Mouse (Mus musculus): Measurements from ENCODE around the gene Uvrag. TPM values are rescaled to one million over a fixed set of nuclear protein-coding genes. Genes with fewer than 3 reads are reported as not detected.
A peak's percentile ranks its signal among the peaks of the same experiment; 100 is the strongest.

The Uvrag gene
- total and polyA plus RNA-seq, 3 experiments = 15.0 to 19.5 TPM; not detected in 1

DNA sequence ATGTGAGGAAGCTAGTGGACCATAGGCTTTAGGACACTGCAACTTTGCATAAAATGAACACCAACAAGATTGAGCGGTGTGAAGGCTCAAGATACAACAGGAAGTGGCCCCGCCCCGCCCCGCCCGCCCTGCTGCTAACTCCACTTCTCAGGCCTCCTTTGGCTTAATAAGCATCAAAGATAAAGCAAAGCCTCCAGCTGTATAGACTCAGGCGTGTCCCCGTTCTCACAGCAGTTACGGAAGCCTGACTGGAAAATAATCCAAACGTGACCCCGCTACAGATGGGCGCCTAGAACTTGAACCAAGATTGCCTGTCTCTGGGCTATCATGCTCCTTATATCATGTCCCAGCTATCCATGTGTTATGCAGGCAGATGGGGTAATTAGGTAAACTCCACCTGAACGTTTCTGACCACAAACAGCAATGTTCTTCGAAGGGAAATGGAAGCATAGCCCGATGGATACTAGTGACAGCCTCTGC, 153.9 kb downstream of the Uvrag start:
- peak overlapping the region; percentile 61 for H3K9ac ChIP-seq (ENCODE audit: control insufficient read depth, low read depth, low read length, poor library complexity, severe bottlenecking)
- H3K4me1 ChIP-seq (ENCODE audit: control insufficient read depth in 1 of 2, insufficient read depth in 2 of 2, low read length in 2 of 2) = peaks cover 30 to 48% of the 10 kb centered on the region in 2 experiments
- no peaks in the 10 kb centered on the region for H3K79me2 ChIP-seq (ENCODE audit: control insufficient read depth, insufficient read depth, low read length, poor library complexity)
- peak; percentile 87 for DNase-seq (ENCODE audit: low read depth, low spot score)
- no peaks in the 10 kb centered on the region for H3K9me3 ChIP-seq (replicated peaks; ENCODE audit: insufficient read depth, low read length)
- peaks cover 0 to 48% of the 10 kb centered on the region in 2 experiments; a peak in 3 of 4 replicates for H3K36me3 ChIP-seq (ENCODE audit: control insufficient read depth in 1 of 2, insufficient read depth in 2 of 2, low read length in 2 of 2)
- H3K27ac ChIP-seq (ENCODE audit: control insufficient read depth, low read depth, low read length) = peak overlapping the region; percentile 100
- H3K27me3 ChIP-seq (ENCODE audit: control insufficient read depth in 1 of 2, insufficient read depth in 2 of 2, low read length in 2 of 2) = no peaks in the 10 kb centered on the region
- peak overlapping the region; percentile 34 to 42 for H3K4me3 ChIP-seq (ENCODE audit: control insufficient read depth in 1 of 2, insufficient read depth in 1 of 2, low read depth in 2 of 2, low read length in 2 of 2)
- peak; percentile 65 for TF ChIP-seq TAL1 (IDR thresholded peaks at IDR 0.05; ENCODE audit: low read length)
- TF ChIP-seq HCFC1 (IDR thresholded peaks at IDR 0.05; ENCODE audit: low read depth, low read length) = no peak; the same call in 1 of the 2 replicates
- TF ChIP-seq POLR2AphosphoS5 (IDR thresholded peaks at IDR 0.05; ENCODE audit: borderline replicate concordance, low read depth, low read length) = no peak
- TF ChIP-seq ZMIZ1 (IDR thresholded peaks at IDR 0.05; ENCODE audit: low read depth, low read length) = peak; percentile 44; the same call in 1 of the 2 replicates
- TF ChIP-seq TBP (IDR thresholded peaks at IDR 0.05; ENCODE audit: low read depth, low read length) = no peak
- peak; percentile 55; the same call in 1 of the 2 replicates for TF ChIP-seq TCF12 (IDR thresholded peaks at IDR 0.05; ENCODE audit: low read depth, low read length)
- no peak for TF ChIP-seq ZC3H11A (IDR thresholded peaks at IDR 0.05; ENCODE audit: low read depth, low read length)
- TF ChIP-seq GATA1 (IDR thresholded peaks at IDR 0.05; ENCODE audit: low read depth, low read length) = peak; percentile 45
- TF ChIP-seq CHD1 (IDR thresholded peaks at IDR 0.05; ENCODE audit: low read depth, low read length) = no peak
- TF ChIP-seq MXI1 (IDR thresholded peaks at IDR 0.05; ENCODE audit: low read depth, low read length) = 0 out of 2 replicates have a peak, but pooled peaks have one; percentile 29
- no peak; the same call in 1 of the 2 replicates for TF ChIP-seq ZNF384 (IDR thresholded peaks at IDR 0.05; ENCODE audit: low read depth, low read length)
- no peak for TF ChIP-seq MAFK (IDR thresholded peaks at IDR 0.05; ENCODE audit: borderline replicate concordance, low read depth, low read length)
- no peak for TF ChIP-seq RAD21 (IDR thresholded peaks at IDR 0.05; ENCODE audit: low read depth, low read length)
- TF ChIP-seq POLR2AphosphoS2 (IDR thresholded peaks at IDR 0.05; ENCODE audit: low read length) = no peak
- peak; percentile 62 for TF ChIP-seq NELFE (IDR thresholded peaks at IDR 0.05; ENCODE audit: low read depth, low read length)
- peak; percentile 30 to 64; a peak in 3 of 4 replicates for TF ChIP-seq EP300 (IDR thresholded peaks at IDR 0.05; ENCODE audit: low read depth in 1 of 2, low read length in 2 of 2)
- TF ChIP-seq KAT2A (conservative IDR thresholded peaks at IDR 0.05; ENCODE audit: low read depth, low read length) = no peak
- TF ChIP-seq MYC (IDR thresholded peaks at IDR 0.05; ENCODE audit: low read depth, low read length) = 0 out of 2 replicates have a peak, but pooled peaks have one; percentile 12
- TF ChIP-seq MEF2A (IDR thresholded peaks at IDR 0.05; ENCODE audit: extremely low read depth, insufficient replicate concordance, low read depth, low read length, poor library complexity, severe bottlenecking) = no peak
- TF ChIP-seq ZKSCAN1 (IDR thresholded peaks at IDR 0.05; ENCODE audit: low read depth, low read length) = no peak
- peak; percentile 29 for TF ChIP-seq SIN3A (IDR thresholded peaks at IDR 0.05; ENCODE audit: low read length)
- TF ChIP-seq ELF1 (IDR thresholded peaks at IDR 0.05; ENCODE audit: low read depth, low read length) = no peak
- TF ChIP-seq MAZ (IDR thresholded peaks at IDR 0.05; ENCODE audit: low read depth, low read length) = 0 out of 2 replicates have a peak, but pooled peaks have one; percentile 64
- TF ChIP-seq MAX (IDR thresholded peaks at IDR 0.05; ENCODE audit: low read length) = no peak
- TF ChIP-seq USF1 (IDR thresholded peaks at IDR 0.05; ENCODE audit: low read depth, low read length) = no peak
- no peak for TF ChIP-seq CHD2 (IDR thresholded peaks at IDR 0.05; ENCODE audit: low read length)
- TF ChIP-seq NRF1 (IDR thresholded peaks at IDR 0.05; ENCODE audit: insufficient read depth, low read depth, low read length, poor library complexity, severe bottlenecking) = no peak
- TF ChIP-seq USF2 (IDR thresholded peaks at IDR 0.05; ENCODE audit: borderline replicate concordance in 1 of 2, insufficient read depth in 1 of 2, low read depth in 1 of 2, low read length in 2 of 2) = no peak
- no peak for TF ChIP-seq MYB (IDR thresholded peaks at IDR 0.05; ENCODE audit: low read depth, low read length)
- TF ChIP-seq E2F4 (IDR thresholded peaks at IDR 0.05; ENCODE audit: borderline replicate concordance, low read depth, low read length) = no peak
- no peak for TF ChIP-seq RCOR1 (IDR thresholded peaks at IDR 0.05; ENCODE audit: low read depth, low read length)
- TF ChIP-seq POLR2A (IDR thresholded peaks at IDR 0.05; ENCODE audit: control insufficient read depth in 1 of 2, insufficient read depth in 1 of 2, low read depth in 1 of 2, low read length in 2 of 2, poor library complexity in 1 of 2) = peak in 1 of 2 experiments; percentile 48; a peak in 1 of 4 replicates
- TF ChIP-seq SMC3 (IDR thresholded peaks at IDR 0.05; ENCODE audit: low read depth, low read length) = no peak
- TF ChIP-seq CTCF (IDR thresholded peaks at IDR 0.05 in 2 of 3, conservative IDR thresholded peaks at IDR 0.05 in 1 of 3; ENCODE audit: control insufficient read depth in 1 of 3, insufficient read depth in 1 of 3, low read depth in 2 of 3, low read length in 3 of 3, poor library complexity in 1 of 3, severe bottlenecking in 1 of 3) = no peak
- TF ChIP-seq BHLHE40 (IDR thresholded peaks at IDR 0.05; ENCODE audit: borderline replicate concordance, low read depth, low read length) = peak; percentile 84
- TF ChIP-seq JUND (IDR thresholded peaks at IDR 0.05; ENCODE audit: low read depth, low read length) = no peak
- no peak for TF ChIP-seq GABPA (IDR thresholded peaks at IDR 0.05; ENCODE audit: low read depth, low read length)
